Mouse (Mus musculus): ENCODE data around the gene Hnrnpm.

DNA sequence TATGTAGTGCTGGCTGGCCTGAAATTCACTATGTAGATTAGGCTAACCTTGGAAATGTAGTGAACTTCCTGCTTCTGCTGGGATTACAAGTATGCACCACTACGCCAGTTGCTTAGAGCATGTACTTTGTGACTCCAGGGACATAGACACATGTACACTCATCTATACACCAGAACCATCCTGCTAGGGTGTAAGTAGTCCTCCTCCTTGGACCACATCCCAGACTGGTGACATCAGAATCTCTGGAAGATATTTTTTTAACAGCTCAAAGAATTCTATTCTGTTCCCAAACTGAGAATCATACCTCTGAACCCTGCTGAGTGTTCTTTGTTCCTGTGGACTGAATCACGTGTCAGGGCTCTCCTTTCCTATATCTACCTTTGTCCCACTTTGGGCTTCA, 49.6 kb downstream of the Hnrnpm start:
- TF ChIP-seq MAZ (IDR thresholded peaks at IDR 0.05; ENCODE audit: low read depth, low read length) (no peak), CTCF (conservative IDR thresholded peaks at IDR 0.05 in 1 of 2, IDR thresholded peaks at IDR 0.05 in 1 of 2; ENCODE audit: low read depth in 2 of 2, low read length in 2 of 2) (no peak), EP300 (IDR thresholded peaks at IDR 0.05; ENCODE audit: low read length) (no peak), ZC3H11A (IDR thresholded peaks at IDR 0.05; ENCODE audit: low read depth, low read length) (no peak)
